Mouse (Mus musculus): ENCODE measurements around the gene Atp1b2. TPM values are rescaled to one million over a fixed set of nuclear protein-coding genes. Genes with fewer than 3 reads are reported as not detected.

Atp1b2 gene
- total RNA-seq, 4 experiments from 2014 or later, result 386 to 493 (median 443) TPM

GRCm38 (mm10) chr11:69580572-69581146 lies 25.1 kb downstream of the Atp1b2 start:
- DNase-seq (ENCODE audit: low spot score in 2 of 2), result no peak

- peak; percentile 88 to 92 for DNase-seq (ENCODE audit: low spot score in 2 of 2)
Measured at GRCm38 (mm10) chr11:69580091-69580514, 25.6 kb downstream of the Atp1b2 start, which contains the start of the genes Wrap53 and Trp53. Gene Wrap53, minus strand, starts transcription at chr11:69580255. Gene Trp53, plus strand, starts transcription at chr11:69580359.

GRCm38 (mm10) chr11:69579128-69580017 lies 26.4 kb downstream of the Atp1b2 start:
- peak; percentile 98 to 100 for DNase-seq (ENCODE audit: low spot score in 2 of 2)

- DNase-seq (ENCODE audit: low spot score in 2 of 2), result no peak
Measured at GRCm38 (mm10) chr11:69578301-69578700, 27.4 kb downstream of the Atp1b2 start.

GRCm38 (mm10) chr11:69576307-69576706 lies 29.4 kb downstream of the Atp1b2 start:
- DNase-seq (ENCODE audit: low spot score in 2 of 2), result no peak

GRCm38 (mm10) chr11:69575220-69575619 lies 30.5 kb downstream of the Atp1b2 start:
- no peak for DNase-seq (ENCODE audit: low spot score in 2 of 2)

- no peak for DNase-seq (ENCODE audit: low spot score in 2 of 2)
Measured at GRCm38 (mm10) chr11:69565131-69565530, 40.6 kb downstream of the Atp1b2 start.

GRCm38 (mm10) chr11:69564391-69564790 lies 41.4 kb downstream of the Atp1b2 start:
- DNase-seq (ENCODE audit: low spot score in 2 of 2), result no peak

- no peak for DNase-seq (ENCODE audit: low spot score in 2 of 2)
Measured at GRCm38 (mm10) chr11:69563373-69563772, 42.4 kb downstream of the Atp1b2 start.

GRCm38 (mm10) chr11:69560896-69561854 lies 44.6 kb downstream of the Atp1b2 start:
- peak in 1 of 2 experiments; percentile 42 for DNase-seq (ENCODE audit: low spot score in 2 of 2)

- peak in 1 of 2 experiments; percentile 57 for DNase-seq (ENCODE audit: low spot score in 2 of 2)
Measured at GRCm38 (mm10) chr11:69559851-69560765, 45.6 kb downstream of the Atp1b2 start, which contains the start of gene Efnb3. Gene Efnb3, minus strand, starts transcription at chr11:69560205.

- no peak for DNase-seq (ENCODE audit: low spot score in 2 of 2)
Measured at GRCm38 (mm10) chr11:69559183-69559582, 46.6 kb downstream of the Atp1b2 start.

- no peak for DNase-seq (ENCODE audit: low spot score in 2 of 2)
Measured at GRCm38 (mm10) chr11:69558756-69559155, 47.0 kb downstream of the Atp1b2 start.

GRCm38 (mm10) chr11:69557381-69557958 lies 48.3 kb downstream of the Atp1b2 start:
- DNase-seq (ENCODE audit: low spot score in 2 of 2), result peak in 1 of 2 experiments; percentile 59

- no peak for DNase-seq (ENCODE audit: low spot score in 2 of 2)
Measured at GRCm38 (mm10) chr11:69554539-69555140, 51.1 kb downstream of the Atp1b2 start.

- no peak for DNase-seq (ENCODE audit: low spot score in 2 of 2)
Measured at GRCm38 (mm10) chr11:69553341-69553721, 52.4 kb downstream of the Atp1b2 start.

GRCm38 (mm10) chr11:69552622-69553340 lies 53.0 kb downstream of the Atp1b2 start:
- DNase-seq (ENCODE audit: low spot score in 2 of 2), result peak in 1 of 2 experiments; percentile 72

- DNase-seq (ENCODE audit: low spot score in 2 of 2), result no peak
Measured at GRCm38 (mm10) chr11:69551310-69551709, 54.4 kb downstream of the Atp1b2 start.

Measured in layer of hippocampus, adult 8-10 months (tissue).